Mouse (Mus musculus): ENCODE measurements around the gene Slc9a3r1. TPM values are rescaled to one million over a fixed set of nuclear protein-coding genes. Genes with fewer than 3 reads are reported as not detected.
A peak's percentile ranks its signal among the peaks of the same experiment; 100 is the strongest.

Slc9a3r1 gene
- total RNA-seq, 2 experiments from 2014 or later = 2.3 to 3.9 TPM

DNA sequence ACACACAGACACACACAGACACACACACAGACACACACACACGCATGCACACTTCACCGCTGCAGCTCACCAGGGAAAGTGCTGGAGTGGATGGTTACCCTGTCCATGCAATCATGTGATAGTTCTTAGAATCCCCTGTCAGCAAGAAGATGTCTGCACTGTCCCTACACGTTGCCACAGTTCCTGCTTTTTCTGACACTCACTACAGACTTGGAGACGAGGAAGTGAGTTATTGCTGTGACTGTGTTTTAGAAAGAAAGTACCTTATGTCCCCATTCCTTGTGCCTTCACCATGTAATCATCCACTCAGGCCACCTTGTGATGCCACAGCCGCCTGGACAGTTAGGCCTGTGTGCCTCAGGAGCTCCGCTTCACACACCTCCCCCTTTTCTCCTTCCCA is 26.2 kb downstream of the Slc9a3r1 start:
- DNase-seq = no peak

DNA sequence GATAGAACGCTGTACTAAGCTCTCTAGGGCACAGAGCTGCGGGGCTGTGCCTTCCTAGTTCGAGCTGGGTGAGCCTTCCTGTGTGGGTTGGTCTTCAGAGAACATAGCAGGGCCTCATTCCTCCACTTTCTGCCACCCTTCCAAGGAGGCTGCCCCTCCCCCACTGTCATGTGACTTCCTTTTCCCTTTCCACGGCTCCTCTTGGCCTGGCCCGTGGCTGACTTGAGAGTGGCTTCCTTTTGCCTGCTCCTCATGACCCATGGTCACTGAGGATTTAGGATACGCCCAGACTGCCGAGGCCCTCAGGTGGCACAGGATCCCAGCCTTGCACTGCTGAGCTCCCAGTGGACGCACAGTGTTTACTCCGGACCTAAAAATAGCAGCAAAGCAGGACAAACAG is 29.0 kb downstream of the Slc9a3r1 start:
- peak; percentile 47 for DNase-seq

DNA sequence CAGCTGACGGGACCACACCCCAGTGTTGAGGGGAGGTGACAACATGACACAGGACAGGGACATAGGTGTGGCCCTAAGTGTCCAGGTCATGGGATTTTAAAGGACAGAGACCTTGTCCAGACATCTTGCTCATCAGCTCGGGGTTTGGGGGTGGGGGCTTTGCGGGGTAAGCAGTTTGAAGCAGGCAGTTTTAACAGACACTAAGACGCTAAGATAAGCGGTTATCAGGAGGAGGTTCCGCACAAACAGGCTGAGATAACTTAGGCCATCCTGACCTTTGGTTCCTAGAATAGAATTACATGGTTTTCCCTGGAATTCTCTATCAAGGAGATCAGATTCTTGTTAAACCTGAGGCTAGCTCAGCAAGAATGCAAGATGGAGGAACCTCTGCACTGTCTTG is 31.6 kb downstream of the Slc9a3r1 start:
- DNase-seq = no peak

DNA sequence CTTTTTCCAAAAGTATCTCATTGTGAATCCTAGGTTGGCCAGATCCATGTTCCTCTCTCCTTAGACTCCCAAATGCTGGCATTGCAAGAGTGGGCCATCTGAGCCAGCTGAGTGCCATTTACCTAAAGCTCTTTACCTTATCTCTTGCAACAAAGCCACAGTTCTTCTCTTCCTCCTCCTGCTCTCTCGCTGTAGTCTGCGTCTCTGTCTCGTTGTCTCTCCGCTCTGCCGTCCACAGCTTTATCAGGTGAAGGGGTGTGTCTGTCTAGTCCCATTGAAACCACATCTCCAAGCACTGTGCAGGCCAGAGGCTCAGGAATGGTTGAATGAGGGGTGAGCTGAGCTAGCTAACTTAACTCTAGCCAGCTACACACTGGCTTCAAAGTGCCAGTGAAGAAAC is 32.8 kb downstream of the Slc9a3r1 start:
- DNase-seq = no peak

DNA sequence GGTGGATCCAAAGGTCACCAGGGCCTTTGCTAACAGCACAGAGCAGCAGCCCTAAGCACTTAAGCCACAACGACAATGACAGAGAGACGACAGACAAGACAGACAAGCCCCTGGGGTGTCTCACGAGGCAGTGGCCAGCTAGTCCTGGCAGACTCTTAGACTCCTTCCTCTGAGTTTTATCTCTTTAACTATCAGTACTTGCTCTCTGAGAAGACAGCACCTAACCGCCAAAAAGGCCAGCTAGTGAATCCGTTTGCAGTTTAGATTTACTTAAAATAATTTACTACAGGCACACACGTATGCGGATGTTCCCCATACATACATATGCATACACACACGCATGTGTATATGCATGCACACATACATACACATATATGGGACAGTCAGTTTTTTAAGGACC is 34.4 kb downstream of the Slc9a3r1 start:
- no peak for DNase-seq

DNA sequence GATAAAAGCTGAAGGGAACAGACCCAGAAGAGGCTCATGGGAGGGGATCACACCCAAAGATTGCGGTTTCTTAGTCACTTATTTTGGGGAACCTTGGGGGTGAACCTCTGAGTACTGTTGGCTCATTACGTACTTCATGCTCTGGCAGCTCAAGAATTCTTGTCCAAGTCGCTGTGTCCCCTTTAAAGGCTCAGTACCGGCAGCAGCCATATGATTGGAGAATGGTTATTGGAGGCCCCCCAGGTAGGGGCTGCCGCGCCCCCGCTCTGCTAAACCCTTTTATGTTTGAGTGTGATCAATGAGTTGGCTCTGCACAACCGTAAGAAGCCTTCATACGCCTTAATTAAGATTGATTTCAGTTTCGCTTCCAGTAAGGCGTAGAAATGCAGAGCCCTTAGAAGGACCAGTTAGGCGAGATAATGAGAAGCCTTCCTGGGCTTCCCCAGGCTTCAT is 35.8 kb downstream of the Slc9a3r1 start:
- DNase-seq = no peak

DNA sequence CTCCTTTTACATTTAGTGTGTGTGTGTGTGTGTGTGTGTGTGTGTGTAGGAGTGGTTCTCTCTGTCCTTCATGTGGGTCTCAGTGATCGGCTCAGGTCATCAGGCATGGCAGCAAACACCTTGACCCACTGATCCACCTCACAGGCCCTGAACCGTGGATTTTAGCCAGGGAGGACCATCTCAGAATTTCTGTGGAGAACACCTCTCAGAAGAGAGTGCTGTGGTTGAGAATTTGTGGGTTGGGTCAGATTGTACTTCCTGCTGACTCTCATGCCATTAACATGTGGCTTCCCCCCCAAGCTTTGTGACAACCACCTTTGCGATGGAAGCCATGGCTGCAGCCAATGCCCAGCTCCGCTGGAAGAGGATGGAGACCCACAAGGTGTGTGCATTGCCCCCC is 37.4 kb downstream of the Slc9a3r1 start:
- DNase-seq = no peak

DNA sequence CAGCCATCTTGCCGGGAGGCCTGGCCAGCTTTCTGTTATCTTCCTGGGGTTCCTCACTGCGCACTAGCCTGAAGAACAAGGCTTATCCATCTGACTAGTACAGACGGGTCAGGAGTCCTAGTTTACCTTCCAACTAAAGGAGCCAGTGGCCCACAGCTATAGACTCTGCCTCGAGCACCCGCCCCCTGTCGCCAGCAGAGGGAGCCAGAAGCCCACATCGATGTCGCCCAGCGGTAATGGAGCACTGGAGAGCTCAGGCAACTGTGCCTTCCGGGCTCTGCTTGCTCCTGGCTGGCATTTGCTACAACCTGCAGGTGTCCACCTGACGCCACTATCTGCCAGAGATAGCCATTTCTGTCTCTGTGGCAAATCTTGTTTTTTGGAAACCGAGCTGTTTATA is 39.2 kb downstream of the Slc9a3r1 start:
- peak; percentile 60 for DNase-seq

DNA sequence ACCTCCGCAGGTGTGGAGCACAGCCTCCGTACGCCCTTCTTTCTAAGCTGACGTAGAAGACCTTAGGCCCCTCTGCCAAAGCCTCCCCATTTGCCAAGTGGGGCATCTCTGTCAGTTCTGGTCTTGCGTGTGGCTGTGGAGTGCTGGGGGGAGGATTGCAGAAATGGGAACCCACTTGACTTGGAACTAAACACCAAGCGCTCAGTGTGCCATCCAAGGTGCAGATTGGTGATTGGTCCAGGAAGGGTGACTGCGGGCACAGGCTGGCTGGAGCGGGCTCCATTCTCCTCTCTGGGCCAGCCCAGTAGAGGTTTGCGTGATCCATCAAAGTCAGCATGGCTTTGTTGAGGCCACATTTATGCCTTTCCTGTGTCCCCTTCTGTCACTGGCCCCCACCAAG is 39.6 kb downstream of the Slc9a3r1 start:
- no peak for DNase-seq

DNA sequence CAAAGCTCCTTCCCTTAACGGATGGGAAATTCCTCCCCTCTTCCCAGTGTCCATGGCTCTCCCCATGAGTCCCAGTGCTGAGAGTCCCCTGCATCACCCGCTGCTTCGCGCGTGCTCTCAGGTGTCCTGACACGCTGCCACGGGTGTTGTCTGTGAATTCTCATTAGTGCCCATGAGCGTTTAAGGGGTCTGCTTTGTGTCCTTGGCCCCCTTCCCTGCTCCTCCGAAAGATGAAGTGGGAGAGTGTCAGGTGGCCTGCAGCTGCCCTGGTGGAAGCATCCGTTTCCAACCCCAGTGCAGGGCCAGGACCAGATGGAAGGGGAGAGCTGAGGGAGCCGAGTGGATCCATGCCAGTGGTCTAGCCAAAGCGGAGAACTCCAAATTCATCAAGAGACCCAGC is 45.0 kb downstream of the Slc9a3r1 start:
- DNase-seq = no peak

DNA sequence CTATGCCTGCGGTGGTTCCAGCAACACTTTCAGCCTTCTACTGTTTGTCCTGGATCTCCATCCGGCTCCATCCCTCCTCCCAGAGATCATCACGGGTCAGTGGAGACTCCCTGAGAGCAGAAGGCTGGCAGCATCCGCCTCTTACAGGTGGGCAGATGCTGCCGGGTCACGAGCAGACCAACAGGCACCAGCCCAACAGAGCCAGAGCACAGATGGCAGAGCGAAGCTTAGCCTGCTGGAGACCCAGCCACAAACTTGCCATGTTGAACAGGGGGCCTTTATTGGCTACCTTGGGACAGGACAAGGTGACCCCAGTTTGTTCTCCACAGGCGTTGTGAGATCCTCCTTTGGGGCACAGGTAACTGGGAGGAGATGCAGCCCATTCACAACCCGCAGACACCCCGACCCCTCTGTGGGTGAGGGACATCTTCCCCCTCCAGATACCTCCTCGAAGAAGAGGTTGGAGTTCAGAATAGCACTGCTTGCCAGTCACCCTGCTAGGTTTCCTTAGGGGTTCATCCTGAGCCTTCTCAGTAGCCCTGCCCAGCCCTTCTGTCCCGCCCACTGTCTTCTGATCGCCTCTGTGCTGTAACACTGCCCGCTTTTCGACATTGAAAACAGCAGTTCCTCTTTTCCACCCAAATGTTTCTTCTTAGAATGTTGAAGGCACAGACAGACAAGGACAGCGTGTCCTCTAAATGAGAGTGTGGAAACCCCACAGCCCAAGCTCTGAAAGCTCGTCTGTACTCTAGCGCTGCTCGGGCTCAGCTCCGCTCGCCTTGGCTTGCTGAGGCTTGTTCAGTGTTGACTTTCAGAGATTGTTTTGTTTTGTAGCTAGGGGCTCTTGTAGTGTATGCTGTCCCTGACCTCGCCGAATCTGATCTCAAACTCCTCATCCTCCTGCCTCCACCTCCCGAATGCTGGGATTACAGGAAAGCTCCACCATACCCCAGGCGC is 45.9 kb downstream of the Slc9a3r1 start:
- DNase-seq = no peak

DNA sequence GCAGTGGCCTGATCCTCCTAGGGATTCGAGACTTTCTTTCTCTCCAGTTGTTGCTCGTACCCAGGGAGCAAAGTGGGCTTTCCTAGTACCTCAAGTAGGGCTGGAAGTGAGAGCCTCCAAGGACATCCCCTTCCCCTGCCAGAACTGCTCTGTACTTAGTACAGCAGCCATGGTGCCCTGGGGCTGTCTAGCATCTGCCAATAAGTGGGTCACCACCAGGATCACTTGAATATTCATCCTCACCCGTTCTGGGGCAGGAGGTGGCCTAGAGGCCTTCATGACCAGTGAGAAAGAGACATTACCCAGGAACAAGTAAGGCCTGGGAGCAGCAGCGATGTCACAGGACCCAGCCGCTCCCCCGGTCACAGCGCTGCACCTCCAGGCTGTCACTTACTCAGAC is 46.8 kb downstream of the Slc9a3r1 start:
- DNase-seq = no peak

DNA sequence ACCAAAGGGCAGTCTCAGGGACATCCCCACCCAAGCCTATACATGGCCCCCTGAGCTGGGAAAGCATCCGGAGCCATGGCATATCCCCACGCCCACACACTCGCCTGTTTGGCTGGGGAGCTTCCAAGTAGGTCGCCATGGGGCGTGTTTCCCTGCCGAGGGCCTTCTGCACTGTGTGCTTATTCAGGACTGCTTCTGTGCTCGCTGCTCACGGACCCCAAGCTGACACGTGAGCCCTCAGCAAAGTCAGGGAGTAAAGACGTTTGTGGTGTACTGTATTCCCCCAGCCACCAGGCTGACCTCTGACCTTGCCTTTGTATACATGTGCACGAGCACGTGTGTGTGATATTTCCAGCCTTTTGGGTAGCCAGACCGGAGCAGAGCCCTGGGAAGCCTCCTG is 49.0 kb downstream of the Slc9a3r1 start:
- DNase-seq = no peak

DNA sequence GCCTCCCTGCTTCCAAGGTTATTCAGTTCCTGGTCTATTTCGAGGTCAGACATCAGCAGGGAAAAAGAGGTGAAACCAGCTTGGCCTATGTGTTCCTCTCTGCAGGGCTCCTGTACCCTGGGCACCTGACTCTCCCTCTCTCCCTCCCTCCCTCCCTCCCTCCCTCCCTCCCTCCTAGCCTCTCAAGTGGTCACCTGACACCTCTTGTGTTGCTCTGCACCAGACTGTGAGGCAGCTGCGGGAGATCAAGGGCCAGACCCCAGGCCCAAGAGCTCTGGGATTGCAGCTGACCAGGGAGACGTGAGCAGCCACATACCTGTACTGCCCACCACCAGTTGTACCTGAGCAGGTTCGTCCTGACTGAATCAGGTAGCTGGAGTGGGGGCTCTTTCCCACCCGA is 52.0 kb downstream of the Slc9a3r1 start:
- DNase-seq = no peak

DNA sequence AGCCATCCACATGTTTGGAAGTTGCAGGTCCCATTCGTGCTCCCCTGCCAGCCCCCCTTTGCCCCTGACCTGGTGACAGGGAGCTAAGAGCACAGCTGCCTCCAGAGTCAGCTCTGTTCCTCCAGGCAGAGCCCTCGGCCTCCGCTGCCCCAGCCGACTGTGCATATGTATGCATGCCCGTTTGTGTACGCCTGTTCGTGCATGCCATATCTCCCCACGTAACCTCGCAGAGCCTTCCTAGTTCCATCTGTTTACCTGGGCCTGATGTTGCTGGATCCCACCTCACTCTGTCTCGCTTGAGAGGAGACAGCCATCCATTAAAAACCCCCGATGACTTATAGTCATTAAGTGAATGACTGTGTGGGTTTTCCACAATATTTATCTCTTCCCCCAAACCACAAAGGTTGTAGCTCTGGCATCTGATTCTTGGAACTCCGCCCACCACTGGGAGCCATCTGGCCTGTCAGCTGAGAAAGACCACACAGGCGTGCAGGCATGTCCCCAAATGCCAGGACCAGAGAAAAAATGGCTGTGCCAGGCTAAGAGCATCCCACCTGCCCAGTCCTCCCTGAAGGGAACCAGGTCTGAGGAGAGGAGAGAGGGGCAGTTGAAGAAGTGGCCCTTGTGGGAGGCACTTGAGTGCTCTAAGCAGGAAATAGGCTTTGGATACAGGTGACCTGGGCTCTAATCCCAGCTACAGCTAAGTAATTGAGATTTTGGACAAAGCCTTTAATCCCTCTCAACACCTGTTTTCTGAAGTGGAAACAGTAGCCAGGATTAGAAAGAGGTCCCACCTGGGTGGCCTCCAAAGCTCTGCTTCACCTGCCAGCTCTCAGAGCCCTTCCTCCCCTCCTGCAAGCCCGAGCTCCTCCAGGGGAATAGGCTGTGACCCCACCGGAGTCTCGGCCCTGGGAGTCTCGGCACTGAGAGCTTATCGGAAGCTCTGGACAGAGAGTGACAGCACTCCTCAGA is 54.6 kb downstream of the Slc9a3r1 start:
- no peak for DNase-seq

DNA sequence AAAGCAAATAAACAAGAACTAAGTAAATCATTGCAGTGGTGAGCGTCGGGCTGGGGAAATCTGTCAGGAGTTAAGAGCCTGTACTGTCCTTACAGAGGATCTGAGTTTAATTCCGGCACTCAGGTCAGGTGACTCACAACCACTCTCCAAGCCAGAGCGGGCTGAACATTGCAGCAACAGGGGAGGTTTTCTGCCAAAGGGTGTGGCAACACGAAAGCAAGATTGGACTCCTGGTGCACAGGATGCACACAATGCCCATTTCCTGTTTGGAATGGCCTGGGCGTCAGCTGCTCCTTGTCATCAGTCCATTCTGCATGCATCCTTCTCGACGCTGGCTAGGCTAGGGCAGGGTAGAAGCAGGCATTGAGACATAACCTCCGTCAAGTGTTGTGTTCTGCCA is 56.1 kb downstream of the Slc9a3r1 start:
- peak; percentile 57 for DNase-seq

DNA sequence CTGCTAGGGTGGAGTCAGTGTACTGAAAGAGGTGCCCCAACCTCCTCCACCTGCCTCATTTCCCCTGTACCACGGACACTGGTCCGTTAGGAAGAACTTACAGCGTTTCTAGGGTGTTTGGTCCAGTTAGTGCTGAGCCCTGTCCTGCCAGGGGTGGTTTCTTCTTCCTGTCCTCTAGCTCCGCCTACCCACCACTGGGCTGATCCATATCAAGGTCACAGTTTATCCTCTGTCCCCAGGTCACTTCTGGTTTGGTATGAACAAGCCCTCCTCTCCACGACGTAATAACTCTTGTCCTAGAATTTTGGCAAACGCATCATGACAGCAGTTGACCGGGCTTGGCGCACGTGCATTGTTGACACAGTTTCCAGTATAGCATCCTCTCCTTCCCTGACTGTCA is 56.5 kb downstream of the Slc9a3r1 start:
- DNase-seq = no peak

DNA sequence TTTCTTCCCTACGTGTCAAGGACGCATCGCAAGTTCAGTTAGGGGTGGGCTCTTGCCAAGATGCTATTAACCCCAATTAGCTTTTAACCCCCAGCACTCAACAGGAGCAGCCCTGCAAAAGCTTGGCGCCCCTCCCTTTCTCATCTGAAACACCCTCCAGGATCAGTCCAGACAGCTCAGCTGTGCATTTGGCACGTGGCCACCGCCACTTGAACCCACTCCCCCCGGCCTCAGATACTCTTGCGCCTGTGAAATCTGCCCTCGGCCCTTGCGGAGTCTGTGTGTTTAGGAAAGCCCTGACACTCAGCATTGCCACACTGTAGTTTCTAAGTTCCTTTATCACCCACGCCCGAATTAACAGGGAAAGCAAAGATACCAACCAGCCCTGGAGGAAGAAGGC is 58.9 kb downstream of the Slc9a3r1 start:
- no peak for DNase-seq

DNA sequence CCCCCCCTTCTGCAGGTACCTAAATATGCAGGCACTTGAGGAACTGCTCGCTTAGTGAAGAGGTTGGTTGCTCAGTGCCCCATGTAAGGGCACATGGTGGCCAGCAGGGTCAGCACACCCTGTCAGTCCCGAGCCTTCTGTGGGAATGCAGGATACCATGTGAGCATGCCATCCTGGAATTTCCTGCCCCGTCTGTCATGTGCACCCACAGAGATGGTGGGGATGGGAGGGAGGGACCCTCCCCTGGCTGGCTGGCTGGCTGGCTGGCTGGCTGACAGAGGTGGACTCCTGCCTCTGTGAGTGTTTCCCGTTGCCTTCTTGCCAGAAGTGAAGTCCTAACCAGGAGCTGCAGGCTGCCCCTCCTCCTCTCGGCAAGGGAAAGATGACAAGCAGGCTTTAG is 59.4 kb downstream of the Slc9a3r1 start:
- DNase-seq = no peak

DNA sequence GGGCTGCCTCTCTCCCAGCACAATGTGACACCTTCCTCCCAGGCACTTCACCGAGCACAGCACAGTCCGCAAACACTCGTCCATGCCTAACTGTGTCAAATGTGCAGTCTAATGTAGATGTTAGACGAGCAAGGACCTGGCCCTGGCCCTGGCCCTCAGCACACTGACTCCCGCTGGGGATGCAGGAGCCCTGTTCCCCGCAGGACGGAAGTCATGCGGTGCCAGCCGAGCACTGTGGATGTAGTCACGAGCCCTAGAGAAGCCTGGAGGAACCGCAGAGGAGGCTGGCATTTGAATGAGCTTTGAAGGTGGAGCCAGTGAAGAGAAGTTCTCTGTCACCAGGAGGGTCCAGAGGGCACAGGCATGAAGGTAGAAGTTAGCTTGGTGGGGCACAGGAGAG is 60.3 kb downstream of the Slc9a3r1 start:
- no peak for DNase-seq

DNA sequence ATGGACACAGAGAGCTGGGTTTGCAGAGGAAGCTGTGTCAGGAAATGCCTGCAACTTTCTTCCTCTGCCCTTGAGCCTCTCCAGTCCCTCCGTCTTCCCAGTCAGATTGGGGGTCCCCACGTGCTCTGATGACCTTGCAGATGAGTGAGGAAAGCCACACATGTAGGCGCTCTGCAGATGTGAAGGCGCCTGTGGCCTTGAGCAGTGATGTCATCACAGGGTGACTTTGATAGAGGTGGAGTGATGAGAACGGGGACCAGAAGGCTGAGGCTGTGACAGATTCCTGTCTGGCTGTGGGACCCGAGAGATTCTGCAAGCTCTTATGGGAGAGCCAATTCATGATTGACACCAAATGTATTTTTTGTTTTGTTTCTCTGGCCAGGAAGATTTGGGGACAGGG is 60.7 kb downstream of the Slc9a3r1 start:
- no peak for DNase-seq

DNA sequence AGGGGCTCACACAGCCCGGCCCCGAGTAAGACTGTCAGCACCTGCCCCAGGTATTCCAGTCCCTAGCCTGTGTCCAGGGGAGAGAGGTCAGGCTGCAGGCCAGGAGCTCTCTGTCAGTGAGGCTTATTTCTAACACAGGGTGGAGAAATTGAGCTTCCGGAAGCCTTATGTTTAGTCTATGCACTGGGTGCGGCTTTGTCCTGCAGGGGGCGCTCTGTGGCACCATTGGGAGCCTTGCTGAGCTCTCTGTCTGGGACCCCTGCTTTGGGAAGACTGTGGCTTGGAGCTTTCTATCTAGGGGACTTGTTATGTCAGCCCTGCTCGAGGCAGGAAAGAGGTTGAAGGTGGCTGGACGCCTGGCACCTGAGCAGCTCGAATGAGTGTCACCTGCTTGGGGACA is 61.7 kb downstream of the Slc9a3r1 start:
- no peak for DNase-seq

DNA sequence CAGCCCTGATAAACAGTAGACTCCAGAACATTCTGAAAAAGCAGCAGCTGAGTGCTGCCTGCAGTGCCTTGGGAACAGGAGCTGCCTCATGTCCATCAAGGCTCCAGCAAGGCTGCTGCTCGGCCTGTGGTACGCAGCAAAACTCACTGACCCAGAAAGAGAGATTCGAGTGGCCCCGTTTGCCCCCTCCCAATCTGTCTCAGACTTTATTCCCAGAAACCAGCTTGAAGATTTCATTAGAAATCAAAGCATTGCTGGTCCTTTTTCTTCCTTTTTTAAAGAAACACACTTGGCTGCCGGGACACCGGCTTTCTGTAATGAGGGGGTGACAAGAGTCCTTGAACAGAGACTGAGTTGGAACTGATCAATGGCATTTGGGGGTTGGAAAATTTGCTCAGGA is 62.2 kb downstream of the Slc9a3r1 start:
- no peak for DNase-seq
